Mouse (Mus musculus) lung, embryonic 15.5 days (tissue): ENCODE measurements at regions not wholly inside any gene's neighbourhood (a gene's known extent, or its start where the extent isn't known, plus 50 kb on each side); places are given as distances from the start of the nearest gene placed in this dataset.

Source experiments
- ATAC-seq: fragments of 200-750 bp; cut with Nextera tagmentation; 2 replicates; pipeline ENCODE4 v1.8.0; 2017; ENCODE audit warnings: moderate number of reproducible peaks, borderline replicate concordance; ENCODE audit not compliant: low FRiP score, low TSS enrichment; ENCODE audit errors: extremely low read depth
- H3K27ac ChIP-seq: fragments of 300-500 bp; sonication (generic); 2 replicates; pipeline ENCODE4 v1.5.1; 2015; ENCODE audit warnings: moderate library complexity, mild to moderate bottlenecking, inconsistent platforms
- H3K27me3 ChIP-seq: fragments of 300-500 bp; sonication (generic); 2 replicates; pipeline ENCODE4 v1.6.1; 2015; ENCODE audit warnings: inconsistent platforms
- H3K36me3 ChIP-seq: fragments of 300-500 bp; sonication (generic); 2 replicates; pipeline ENCODE4 v1.6.1; 2015; ENCODE audit warnings: inconsistent platforms
- H3K4me1 ChIP-seq: fragments of 300-500 bp; sonication (generic); 2 replicates; pipeline ENCODE4 v1.6.1; 2015; ENCODE audit warnings: inconsistent platforms
- H3K4me2 ChIP-seq: fragments of 300-500 bp; sonication (generic); 2 replicates; pipeline ENCODE4 v1.6.1; 2015; ENCODE audit warnings: inconsistent platforms, mild to moderate bottlenecking, moderate library complexity
- H3K4me3 ChIP-seq: fragments of 300-500 bp; sonication (generic); 2 replicates; pipeline ENCODE4 v1.5.1; 2015; ENCODE audit warnings: mild to moderate bottlenecking, inconsistent platforms
- H3K9ac ChIP-seq: fragments of 300-500 bp; sonication (generic); 2 replicates; pipeline ENCODE4 v1.6.1; 2015; ENCODE audit warnings: inconsistent platforms
- H3K9me3 ChIP-seq: fragments of 300-500 bp; sonication (generic); 2 replicates; pipeline ENCODE4 v1.6.1; 2016; ENCODE audit warnings: inconsistent platforms
- WGBS: fragments of 180-500 bp; shearing (Covaris S2); methylation state at CpG from one replicate; pipeline ENCODE4 v1.1.7; 2015; 5-methylcytosine and 5-hydroxymethylcytosine counted together

- 49% methylated on average over 8 of the region's 8 CpGs for WGBS
- Histone ChIP-seq H3K27ac (no peak overlapping the region), H3K9ac (no peak overlapping the region), H3K36me3 (no peaks in the 10 kb centered on the region), H3K4me1 (no peaks in the 10 kb centered on the region), H3K9me3 (no peaks in the 10 kb centered on the region), H3K27me3 (no peaks in the 10 kb centered on the region), H3K4me2 (no peak overlapping the region), H3K4me3 (peak overlapping the region; percentile 7; the same call in 1 of the 2 replicates)
- ATAC-seq: no peak
Measured at GRCm38 (mm10) chr7:69510389-69510788, 761.3 kb upstream of the Arrdc4 start.

- peak overlapping the region; percentile 3; the same call in 1 of the 2 replicates for H3K4me2 ChIP-seq
Measured at GRCm38 (mm10) chr7:69493062-69493930, 744.3 kb upstream of the Arrdc4 start.

DNA sequence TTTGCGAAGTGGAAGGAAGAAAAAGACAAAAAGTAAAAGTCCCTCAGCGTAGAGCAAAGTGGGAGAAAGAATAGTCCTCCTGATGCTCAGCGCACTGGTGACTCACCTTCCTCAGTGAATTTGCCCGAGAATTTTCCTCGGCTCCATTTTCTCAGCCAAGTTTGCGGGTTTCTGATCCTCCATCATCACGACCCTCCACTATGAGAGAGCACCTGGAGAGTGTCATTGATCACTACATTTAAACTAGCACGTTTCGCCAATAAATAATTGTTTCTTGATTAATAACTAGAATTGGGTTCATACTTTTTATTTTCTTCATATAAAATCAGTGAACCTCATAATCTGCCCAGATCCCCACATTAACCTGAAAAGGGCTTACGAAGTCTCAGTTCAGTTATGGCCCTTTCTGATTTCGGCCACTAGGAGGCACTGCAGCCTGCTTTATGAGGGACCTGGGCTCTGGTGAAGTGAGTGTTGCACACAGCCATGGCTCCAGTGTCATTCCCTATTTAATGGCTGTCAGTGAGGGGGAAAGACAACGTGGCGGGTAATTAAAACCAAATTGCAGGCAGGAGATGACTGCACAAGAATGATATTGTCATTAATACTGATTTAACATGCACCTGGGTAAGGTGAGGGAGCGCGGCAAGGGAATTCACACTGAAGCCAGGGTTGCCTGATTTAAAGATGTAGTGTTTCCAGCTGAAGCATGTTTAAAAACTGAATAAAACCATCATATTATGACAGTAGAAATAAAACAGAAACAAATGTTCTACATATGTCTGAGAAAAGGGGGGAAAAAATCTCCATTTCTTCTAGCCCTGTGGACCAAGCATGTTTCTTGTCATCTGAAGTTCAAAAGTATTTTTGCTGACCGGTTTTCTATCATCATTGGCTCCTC is 741.8 kb upstream of the Arrdc4 start:
- WGBS: 34% methylated on average over 16 of the region's 16 CpGs
- no peak overlapping the region for H3K9ac ChIP-seq
- H3K4me1 ChIP-seq: peaks cover 6% of the 10 kb centered on the region; the same call in 1 of the 2 replicates
- peak; percentile 86 for ATAC-seq
- no peaks in the 10 kb centered on the region for H3K27me3 ChIP-seq
- H3K4me3 ChIP-seq: no peak overlapping the region
- H3K36me3 ChIP-seq: no peaks in the 10 kb centered on the region
- H3K27ac ChIP-seq: no peak overlapping the region
- no peaks in the 10 kb centered on the region for H3K9me3 ChIP-seq
- peak overlapping the region; percentile 31 for H3K4me2 ChIP-seq

More at GRCm38 (mm10) chr7:69493062-69493930, 744.3 kb upstream of the Arrdc4 start:
- ATAC-seq: no peak
- WGBS: 60% methylated on average over 18 of the region's 18 CpGs
- Histone ChIP-seq H3K36me3 (no peaks in the 10 kb centered on the region), H3K4me3 (no peak overlapping the region), H3K27me3 (no peaks in the 10 kb centered on the region), H3K9ac (no peak overlapping the region), H3K9me3 (no peaks in the 10 kb centered on the region), H3K4me1 (peaks cover 3% of the 10 kb centered on the region; the same call in 1 of the 2 replicates), H3K27ac (no peak overlapping the region)

DNA sequence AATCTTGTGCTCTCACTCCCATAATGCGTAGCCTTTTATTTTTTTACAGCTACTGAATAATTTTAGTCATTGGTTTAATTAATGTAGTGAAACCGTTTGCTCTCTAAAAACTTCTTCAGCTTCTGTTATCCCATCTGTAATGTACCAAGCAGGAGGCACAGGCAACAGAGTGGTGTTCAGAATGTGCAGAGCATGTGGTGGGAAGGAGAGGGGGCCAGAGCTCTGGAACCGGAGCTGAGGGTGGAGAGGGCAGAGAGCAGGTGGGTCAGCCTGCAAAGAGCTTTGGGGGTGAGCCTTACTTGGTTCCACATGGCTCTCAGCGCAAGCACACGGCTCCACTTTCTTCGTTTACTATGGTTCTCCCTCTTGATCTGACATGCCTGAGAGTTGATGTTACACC is 739.6 kb upstream of the Arrdc4 start:
- no peak overlapping the region for H3K27ac ChIP-seq
- 68% methylated on average over 6 of the region's 6 CpGs for WGBS
- ATAC-seq: no peak
- H3K4me3 ChIP-seq: no peak overlapping the region
- no peaks in the 10 kb centered on the region for H3K9me3 ChIP-seq
- H3K27me3 ChIP-seq: no peaks in the 10 kb centered on the region
- H3K4me2 ChIP-seq: no peak overlapping the region
- H3K36me3 ChIP-seq: no peaks in the 10 kb centered on the region
- peaks cover 11% of the 10 kb centered on the region; the same call in 1 of the 2 replicates for H3K4me1 ChIP-seq
- H3K9ac ChIP-seq: no peak overlapping the region

DNA sequence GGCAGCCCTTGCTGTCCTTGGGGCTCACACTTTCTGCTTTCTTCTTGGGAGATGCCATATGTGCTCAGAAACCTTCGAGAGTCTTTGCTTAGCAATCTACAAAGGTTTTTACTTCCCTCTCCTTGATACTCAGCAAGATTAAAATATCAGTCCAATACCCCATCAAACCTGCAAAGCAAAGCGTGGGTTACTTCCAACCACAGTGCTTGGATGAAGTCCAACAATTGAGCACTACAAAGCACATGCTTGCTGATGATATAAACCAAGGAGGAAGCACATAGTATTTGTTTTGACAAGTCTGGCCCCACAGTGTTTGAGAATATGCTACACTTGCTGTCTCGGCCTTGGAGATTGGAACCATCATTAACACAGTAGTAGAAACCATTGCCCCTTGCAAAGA is 738.1 kb upstream of the Arrdc4 start:
- Histone ChIP-seq H3K36me3 (no peaks in the 10 kb centered on the region), H3K4me1 (peaks cover 11% of the 10 kb centered on the region; the same call in 1 of the 2 replicates), H3K9ac (no peak overlapping the region), H3K27me3 (no peaks in the 10 kb centered on the region), H3K27ac (no peak overlapping the region), H3K9me3 (no peaks in the 10 kb centered on the region), H3K4me2 (no peak overlapping the region), H3K4me3 (no peak overlapping the region)
- WGBS: 13% methylated on average over 3 of the region's 3 CpGs
- ATAC-seq: no peak

- Histone ChIP-seq H3K9ac (no peak overlapping the region), H3K9me3 (no peaks in the 10 kb centered on the region), H3K36me3 (no peaks in the 10 kb centered on the region), H3K4me3 (no peak overlapping the region), H3K27me3 (no peaks in the 10 kb centered on the region), H3K4me1 (0 out of 2 replicates have a peak, but pooled peaks cover 8% of the 10 kb centered on the region), H3K27ac (no peak overlapping the region), H3K4me2 (no peak overlapping the region)
- 37% methylated on average over 4 of the region's 4 CpGs for WGBS
- peak; percentile 64; the same call in 1 of the 2 replicates for ATAC-seq
Measured at GRCm38 (mm10) chr7:69484552-69484951, 735.5 kb upstream of the Arrdc4 start.
